ENCODE assay signal across 9 mouse cellular contexts in genomic region chr11:115296471-115297210, GRCm38 (mm10). TPM values are rescaled to one million over a fixed set of nuclear protein-coding genes. Genes with fewer than 3 reads are reported as not detected.
DNase-seq lines count a peak whose midpoint lies in the region; ATAC-seq lines count a peak whose summit lies in the region.
"Had no signal": no experiment of that assay in that cellular context is flagged by ENCODE, and none has a peak within 500 bp of the region (broad histone marks: within the 10 kb centered on the region; RNA-seq: fewer than 3 reads in every experiment).

No protein-coding gene starts in this region.

- no peaks in the 10 kb centered on the region; the same call in 1 of the 2 replicates for H3K36me3 ChIP-seq in erythroblast, embryonic 14.5 days (ENCODE audit: control insufficient read depth)
- H3K36me3 ChIP-seq in forebrain, embryonic 16.5 days (ENCODE audit: control insufficient read depth, insufficient read depth): no peaks in the 10 kb centered on the region
- no peaks in the 10 kb centered on the region for H3K36me3 ChIP-seq in limb, embryonic 13.5 days
- H3K36me3 ChIP-seq in stomach, embryonic 15.5 days: no peaks in the 10 kb centered on the region

- H3K9ac ChIP-seq in forebrain, embryonic 16.5 days (replicated peaks; ENCODE audit: low read depth, low read length): peak overlapping the region; percentile 71
- H3K9ac ChIP-seq in limb, embryonic 13.5 days: peak overlapping the region; percentile 63; the same call in 1 of the 2 replicates
- peak overlapping the region; percentile 9; the same call in 1 of the 2 replicates for H3K9ac ChIP-seq in stomach, embryonic 15.5 days

- WGBS in forebrain, embryonic 16.5 days: 51% methylated on average over 21 of the region's 21 CpGs
- WGBS in limb, embryonic 13.5 days: 60% methylated on average over 21 of the region's 21 CpGs
- whole genome bisulfite sequencing in stomach, embryonic 15.5 days: 54% methylated on average over 21 of the region's 21 CpGs

- no peaks in the 10 kb centered on the region for H3K9me3 ChIP-seq in erythroblast, embryonic 14.5 days (ENCODE audit: control insufficient read depth, low read length)
- H3K9me3 ChIP-seq in forebrain, embryonic 16.5 days (ENCODE audit: control insufficient read depth, low read length): no peaks in the 10 kb centered on the region
- no peaks in the 10 kb centered on the region for H3K9me3 ChIP-seq in limb, embryonic 13.5 days
- no peaks in the 10 kb centered on the region for H3K9me3 ChIP-seq in stomach, embryonic 15.5 days

- H3K4me2 ChIP-seq in forebrain, embryonic 16.5 days (ENCODE audit: low read length): peak overlapping the region; percentile 90
- H3K4me2 ChIP-seq in limb, embryonic 13.5 days (replicated peaks): peak overlapping the region; percentile 86
- peak overlapping the region; percentile 71 for H3K4me2 ChIP-seq in stomach, embryonic 15.5 days

- H3K27ac ChIP-seq in forebrain, embryonic 16.5 days (ENCODE audit: low read length): no peak overlapping the region
- no peak overlapping the region for H3K27ac ChIP-seq in limb, embryonic 13.5 days
- H3K27ac ChIP-seq in stomach, embryonic 15.5 days: 0 out of 2 replicates have a peak overlapping the region, but pooled peaks have one; percentile 3

- H3K4me3 ChIP-seq in erythroblast, embryonic 14.5 days (replicated peaks): peak overlapping the region; percentile 56
- peak overlapping the region; percentile 56 for H3K4me3 ChIP-seq in forebrain, embryonic 16.5 days (replicated peaks; ENCODE audit: low read length)
- H3K4me3 ChIP-seq in limb, embryonic 13.5 days: peak overlapping the region; percentile 51
- peak overlapping the region; percentile 42 for H3K4me3 ChIP-seq in stomach, embryonic 15.5 days (replicated peaks)

- peaks cover 27% of the 10 kb centered on the region for H3K27me3 ChIP-seq in erythroblast, embryonic 14.5 days (ENCODE audit: control insufficient read depth)
- no peaks in the 10 kb centered on the region for H3K27me3 ChIP-seq in forebrain, embryonic 16.5 days (replicated peaks; ENCODE audit: control insufficient read depth, insufficient read depth, low read length)
- peaks cover 56% of the 10 kb centered on the region for H3K27me3 ChIP-seq in limb, embryonic 13.5 days
- peaks cover 6% of the 10 kb centered on the region for H3K27me3 ChIP-seq in stomach, embryonic 15.5 days (replicated peaks)

- DNase-seq in adrenal gland, postnatal 36 days: peak; percentile 61 to 62
- DNase-seq in embryo, embryonic 9.5 days (ENCODE audit: extremely low spot score): no peak
- no peak for DNase-seq in spleen, adult 12 weeks (ENCODE audit: low spot score)

- H3K4me1 ChIP-seq in erythroblast, embryonic 14.5 days (ENCODE audit: control insufficient read depth): peaks cover 5% of the 10 kb centered on the region; the same call in 1 of the 2 replicates
- peaks cover 8% of the 10 kb centered on the region; the same call in 1 of the 2 replicates for H3K4me1 ChIP-seq in forebrain, embryonic 16.5 days (replicated peaks; ENCODE audit: control insufficient read depth, insufficient read depth, low read length)
- peaks cover 3% of the 10 kb centered on the region; the same call in 1 of the 2 replicates for H3K4me1 ChIP-seq in limb, embryonic 13.5 days
- H3K4me1 ChIP-seq in stomach, embryonic 15.5 days: peaks cover 5% of the 10 kb centered on the region

- ATAC-seq in erythroblast, adult 5-6 weeks (replicated peaks; ENCODE audit: low FRiP score, poor library complexity, severe bottlenecking): no peak
- ATAC-seq in forebrain, embryonic 16.5 days: peak; percentile 12; the same call in 1 of the 2 replicates
- ATAC-seq in limb, embryonic 13.5 days (ENCODE audit: low FRiP score, low read depth): no peak
- ATAC-seq in stomach, embryonic 15.5 days (ENCODE audit: insufficient read depth, low FRiP score, low read depth): no peak

RNA-seq across cellular contexts. Expression of gene Fads6, which starts 0.8 kb away (rescaled TPM):
- polyA plus RNA-seq in erythroblast, embryonic 14.5 days (2012): 0.01 TPM in 1 of 2 replicates, not detected in the other
- total RNA-seq in erythroblast, adult 5-6 weeks (2015; ENCODE audit: low replicate concordance): 0.21 TPM in 1 of 2 replicates, not detected in the other
- total RNA-seq in erythroblast, adult 5-6 weeks (2017; ENCODE audit: low replicate concordance): 0.26 and 0.84 TPM in 2 replicates
- total RNA-seq in adrenal gland, postnatal 36 days (2021): 10 to 100 TPM; 47.5 to 75.9 TPM
- polyA plus RNA-seq in forebrain, embryonic 16.5 days (2015; fragmentation: Nextera tagmentation; extraction: Ambion mirVana): 0.27 and 0.76 TPM in 2 replicates
- 0.09 and 0.15 TPM in 2 replicates for polyA plus RNA-seq in limb, embryonic 13.5 days (2015; fragmentation: Nextera tagmentation; extraction: Ambion mirVana)
- 2.0 TPM in 2 replicates for polyA plus RNA-seq in stomach, embryonic 15.5 days (2015; fragmentation: Nextera tagmentation; extraction: Ambion mirVana)

RNA-seq across cellular contexts. Expression of gene Otop2, which starts 10.3 kb away (rescaled TPM):
- polyA plus RNA-seq in erythroblast, embryonic 14.5 days (2012): not detected in 2 replicates
- not detected in 2 replicates for total RNA-seq in erythroblast, adult 5-6 weeks (2015; ENCODE audit: low replicate concordance)
- total RNA-seq in erythroblast, adult 5-6 weeks (2017; ENCODE audit: low replicate concordance): not detected in 2 replicates
- not detected for total RNA-seq in adrenal gland, postnatal 36 days (2021)
- 0.24 TPM in 1 of 2 replicates, not detected in the other for polyA plus RNA-seq in forebrain, embryonic 16.5 days (2015; fragmentation: Nextera tagmentation; extraction: Ambion mirVana)
- 0.11 TPM in 1 of 2 replicates, not detected in the other for polyA plus RNA-seq in limb, embryonic 13.5 days (2015; fragmentation: Nextera tagmentation; extraction: Ambion mirVana)
- 0.46 and 0.90 TPM in 2 replicates for polyA plus RNA-seq in stomach, embryonic 15.5 days (2015; fragmentation: Nextera tagmentation; extraction: Ambion mirVana)
- polyA plus RNA-seq: C2C12 had no signal

RNA-seq across cellular contexts. Expression of gene Fdxr, which starts 19.8 kb away (rescaled TPM):
- 1.3 and 1.5 TPM in 2 replicates for polyA plus RNA-seq in erythroblast, embryonic 14.5 days (2012)
- total RNA-seq in erythroblast, adult 5-6 weeks (2015; ENCODE audit: low replicate concordance): 4.2 TPM in 1 of 2 replicates, not detected in the other
- 2.9 TPM in 1 of 2 replicates, not detected in the other for total RNA-seq in erythroblast, adult 5-6 weeks (2017; ENCODE audit: low replicate concordance)
- 1,000 to 10,000 TPM; 1,168 to 1,492 TPM for total RNA-seq in adrenal gland, postnatal 36 days (2021)
- polyA plus RNA-seq in forebrain, embryonic 16.5 days (2015; fragmentation: Nextera tagmentation; extraction: Ambion mirVana): 23.2 and 26.9 TPM in 2 replicates
- 15.3 and 16.0 TPM in 2 replicates for polyA plus RNA-seq in limb, embryonic 13.5 days (2015; fragmentation: Nextera tagmentation; extraction: Ambion mirVana)
- 16.6 and 17.8 TPM in 2 replicates for polyA plus RNA-seq in stomach, embryonic 15.5 days (2015; fragmentation: Nextera tagmentation; extraction: Ambion mirVana)

RNA-seq across cellular contexts. Expression of gene Ush1g, which starts 25.2 kb away (rescaled TPM):
- polyA plus RNA-seq in erythroblast, embryonic 14.5 days (2012): not detected in 2 replicates
- total RNA-seq in erythroblast, adult 5-6 weeks (2015; ENCODE audit: low replicate concordance): not detected in 2 replicates
- not detected in 2 replicates for total RNA-seq in erythroblast, adult 5-6 weeks (2017; ENCODE audit: low replicate concordance)
- total RNA-seq in adrenal gland, postnatal 36 days (2021): under 1 TPM; 0.40 to 0.49 TPM
- polyA plus RNA-seq in forebrain, embryonic 16.5 days (2015; fragmentation: Nextera tagmentation; extraction: Ambion mirVana): 0.10 TPM in 2 replicates
- not detected in 2 replicates for polyA plus RNA-seq in limb, embryonic 13.5 days (2015; fragmentation: Nextera tagmentation; extraction: Ambion mirVana)
- polyA plus RNA-seq in stomach, embryonic 15.5 days (2015; fragmentation: Nextera tagmentation; extraction: Ambion mirVana): 0.26 and 0.35 TPM in 2 replicates

RNA-seq across cellular contexts. Expression of gene Grin2c, which starts 29.6 kb away (rescaled TPM):
- 0.01 TPM in 2 replicates for polyA plus RNA-seq in erythroblast, embryonic 14.5 days (2012)
- not detected in 2 replicates for total RNA-seq in erythroblast, adult 5-6 weeks (2015; ENCODE audit: low replicate concordance)
- not detected in 2 replicates for total RNA-seq in erythroblast, adult 5-6 weeks (2017; ENCODE audit: low replicate concordance)
- total RNA-seq in adrenal gland, postnatal 36 days (2021): 1 to 10 TPM; 1.7 to 4.6 TPM
- polyA plus RNA-seq in forebrain, embryonic 16.5 days (2015; fragmentation: Nextera tagmentation; extraction: Ambion mirVana): 0.29 and 0.37 TPM in 2 replicates
- 0.05 and 0.09 TPM in 2 replicates for polyA plus RNA-seq in limb, embryonic 13.5 days (2015; fragmentation: Nextera tagmentation; extraction: Ambion mirVana)
- 0.10 and 0.12 TPM in 2 replicates for polyA plus RNA-seq in stomach, embryonic 15.5 days (2015; fragmentation: Nextera tagmentation; extraction: Ambion mirVana)
- polyA plus RNA-seq: C2C12 had no signal

Comparison
In these comparisons a context has a peak if more than half of its experiments do, and no peak if none do; other contexts are left out.
1. DNase-seq: peak in adrenal gland, postnatal 36 days (2 of 2); none in embryo, embryonic 9.5 days (single experiment) and spleen, adult 12 weeks (single experiment).
2. H3K9ac ChIP-seq: peak in every context shown above with its lines; median percentile 71 in forebrain, embryonic 16.5 days; 63 in limb, embryonic 13.5 days; 9 in stomach, embryonic 15.5 days.
3. Peak in every context shown above with its lines, with median percentiles within 50 percentile points of each other: H3K4me3 ChIP-seq and H3K4me2 ChIP-seq.